24 mouse cellular contexts compared by ENCODE assay signal in the genomic region with DNA sequence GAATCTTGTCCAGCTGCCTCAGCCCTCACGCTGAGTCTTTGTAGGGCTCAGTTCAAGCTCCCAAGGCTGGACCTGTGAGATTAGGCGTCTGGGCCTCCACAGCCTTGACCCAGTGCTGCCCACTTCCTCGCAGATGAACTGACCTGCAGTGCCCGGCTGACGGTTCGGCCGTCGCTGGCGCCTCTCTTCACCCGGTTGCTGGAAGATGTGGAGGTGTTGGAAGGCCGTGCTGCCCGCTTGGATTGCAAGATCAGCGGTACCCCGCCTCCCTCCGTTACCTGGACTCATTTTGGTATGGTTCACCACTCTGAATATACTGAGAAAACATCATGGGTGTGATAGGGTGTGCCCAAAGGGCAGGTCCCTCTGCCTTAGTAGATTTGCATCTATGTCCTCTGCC. TPM values are rescaled to one million over a fixed set of nuclear protein-coding genes. Genes with fewer than 3 reads are reported as not detected.
"Had no signal": no experiment of that assay in that cellular context is flagged by ENCODE, and none has a peak within 500 bp of the region (broad histone marks: within the 10 kb centered on the region; RNA-seq: fewer than 3 reads in every experiment).

No protein-coding gene starts in this region.

- H3K4me1 ChIP-seq: limb, embryonic 13.5 days; liver, embryonic 12.5 days; liver, embryonic 15.5 days; lung, embryonic 15.5 days; megakaryocyte, embryonic 14.5 days; stomach, embryonic 15.5 days had no signal

- H3K36me3 ChIP-seq: liver, embryonic 15.5 days had no signal

- DNase-seq: kidney, postnatal 14 days; kidney, postnatal 4 days; liver; lung, adult 18-20 months; lung, postnatal 10 days; lung, postnatal 36 days; right cerebral cortex, postnatal 25 days; spleen, adult 18-20 months; thymus, postnatal 25 days had no signal

- H3K4me2 ChIP-seq: limb, embryonic 13.5 days; liver, embryonic 12.5 days; liver, embryonic 15.5 days; lung, embryonic 15.5 days; midbrain, embryonic 13.5 days; neural tube, embryonic 13.5 days; stomach, embryonic 15.5 days had no signal

- ATAC-seq: liver, embryonic 12.5 days; midbrain, embryonic 13.5 days; midbrain, embryonic 16.5 days had no signal

- H3K4me3 ChIP-seq: limb, embryonic 10.5 days; limb, embryonic 13.5 days; liver, embryonic 12.5 days; liver, embryonic 15.5 days; lung, embryonic 15.5 days; megakaryocyte, embryonic 14.5 days; midbrain, embryonic 10.5 days; midbrain, embryonic 13.5 days; myocyte; neural tube, embryonic 13.5 days; stomach, embryonic 15.5 days had no signal

- H3K27me3 ChIP-seq: limb, embryonic 13.5 days; liver, embryonic 15.5 days; lung, embryonic 15.5 days; midbrain, embryonic 13.5 days; neural tube, embryonic 13.5 days; stomach, embryonic 15.5 days had no signal

- H3K9me3 ChIP-seq: limb, embryonic 10.5 days; limb, embryonic 13.5 days; liver, embryonic 12.5 days; liver, embryonic 15.5 days; lung, embryonic 15.5 days; megakaryocyte, embryonic 14.5 days; midbrain, embryonic 10.5 days; midbrain, embryonic 13.5 days; neural tube, embryonic 13.5 days; stomach, embryonic 15.5 days had no signal

- H3K9ac ChIP-seq: limb, embryonic 13.5 days; liver, embryonic 12.5 days; liver, embryonic 15.5 days; lung, embryonic 15.5 days; midbrain, embryonic 13.5 days; neural tube, embryonic 13.5 days; stomach, embryonic 15.5 days had no signal

- H3K27ac ChIP-seq: limb, embryonic 10.5 days; limb, embryonic 13.5 days; liver, embryonic 12.5 days; liver, embryonic 15.5 days; lung, embryonic 15.5 days; midbrain, embryonic 10.5 days; midbrain, embryonic 13.5 days; neural tube, embryonic 13.5 days; stomach, embryonic 15.5 days had no signal

RNA-seq across cellular contexts. Expression of a gene that starts 31.1 kb away (rescaled TPM):
- total RNA-seq: monocyte, adult 5-6 weeks; neutrophil, adult 5-6 weeks had no signal

RNA-seq across cellular contexts. Expression of a gene that starts 44.1 kb away (rescaled TPM):
- total RNA-seq: monocyte, adult 5-6 weeks; neutrophil, adult 5-6 weeks had no signal
- polyA plus RNA-seq: thymus, postnatal 0 days had no signal

RNA-seq across cellular contexts. Expression of a gene that starts 46.0 kb away (rescaled TPM):
- total RNA-seq: monocyte, adult 5-6 weeks; neutrophil, adult 5-6 weeks had no signal
